Mouse (Mus musculus): ENCODE results near the gene Gm8094. TPM values are rescaled to one million over a fixed set of nuclear protein-coding genes. Genes with fewer than 3 reads are reported as not detected.

Gene Gm8094
- total RNA-seq (2023): not detected

GRCm38 (mm10) chr14:43076543-43076942, at the start of gene Gm8094:
Gene Gm8094 (minus strand): TSS chr14:43076643.

GRCm38 (mm10) chr14:43100301-43100700, 23.9 kb upstream of the Gm8094 start, which contains the start of gene Gm8104:
Gene Gm8104 (plus strand): TSS chr14:43100601.

Other genes starting within 250 kb of the Gm8094 start
- gene Gm21977, start 223.2 kb downstream of the Gm8094 start, total RNA-seq (2023): not detected
- gene Gm8082, start 83.0 kb downstream of the Gm8094 start, total RNA-seq (2023): not detected
- not detected for gene Gm10376, start 61.0 kb downstream of the Gm8094 start, total RNA-seq (2023)
- not detected for gene Gm8104, start 24.0 kb upstream of the Gm8094 start, total RNA-seq (2023)
- gene Gm7233, start 103.2 kb upstream of the Gm8094 start, total RNA-seq (2023): not detected
- not detected for gene Gm8122, start 158.7 kb upstream of the Gm8094 start, total RNA-seq (2023)
- gene Gm8126, start 182.0 kb upstream of the Gm8094 start, total RNA-seq (2023): not detected
- gene Gm9732, start 198.4 kb upstream of the Gm8094 start, total RNA-seq (2023): not detected
- not detected for gene Gm8127, start 217.2 kb upstream of the Gm8094 start, total RNA-seq (2023)

All from T-cell, adult 66 days (primary cell).